Mouse (Mus musculus) cerebellum, adult 2 months (tissue): ENCODE results near the gene Ntm. TPM values are rescaled to one million over a fixed set of nuclear protein-coding genes. Genes with fewer than 3 reads are reported as not detected.
A peak's percentile ranks its signal among the peaks of the same experiment; 100 is the strongest.

Source experiments
- DNase-seq, 2 experiments: peaks; one replicate each; pipeline ENCODE4 v3.0.0; 2021
- H3K27ac ChIP-seq: fragments of 200-500 bp; 2 replicates; pipeline ENCODE4 v1.5.1; 2012; ENCODE audit warnings: low read length, control low read depth, inconsistent platforms; ENCODE audit not compliant: insufficient read depth
- H3K27me3 ChIP-seq: fragments of 200-500 bp; 2 replicates; pipeline ENCODE4 v1.6.1; 2012; ENCODE audit warnings: inconsistent platforms, mild to moderate bottlenecking, low read length, moderate library complexity; ENCODE audit not compliant: control insufficient read depth, insufficient read depth
- H3K4me1 ChIP-seq: fragments of 200-500 bp; 2 replicates; pipeline ENCODE4 v1.6.1; 2011; ENCODE audit warnings: low read length; ENCODE audit not compliant: control insufficient read depth, insufficient read depth
- H3K4me3 ChIP-seq: fragments of 200-500 bp; replicated peaks from 2 replicates; pipeline ENCODE3; 2011; ENCODE audit warnings: mild to moderate bottlenecking, low read depth, low read length, control low read depth; ENCODE audit not compliant: insufficient read depth
- CTCF ChIP-seq: fragments of 200-500 bp; IDR thresholded peaks from 2 replicates; pipeline ENCODE4 v1.5.1; 2011; ENCODE audit warnings: low read depth, mild to moderate bottlenecking, control low read depth, low read length, moderate library complexity, borderline replicate concordance; ENCODE audit not compliant: insufficient read depth
- POLR2A ChIP-seq: fragments of 200-500 bp; IDR thresholded peaks from 2 replicates; pipeline ENCODE4 v1.6.1; 2011; ENCODE audit warnings: low read length, control low read depth, borderline replicate concordance; ENCODE audit not compliant: insufficient read depth
- WGBS: fragments of 180-500 bp; shearing (Covaris S2); methylation state at CpG from one replicate; pipeline ENCODE4 v1.1.7; 2018; 5-methylcytosine and 5-hydroxymethylcytosine counted together
- polyA plus RNA-seq: library from polyadenylated mRNA; depleted of rRNA; stranded (reverse); fragments of >200 nt; gene quantifications from 2 replicates; pipeline ENCODE4 v1.2.3, GENCODE M21; 2012

The Ntm gene
- polyA plus RNA-seq, 1 experiment: 193 TPM

DNA sequence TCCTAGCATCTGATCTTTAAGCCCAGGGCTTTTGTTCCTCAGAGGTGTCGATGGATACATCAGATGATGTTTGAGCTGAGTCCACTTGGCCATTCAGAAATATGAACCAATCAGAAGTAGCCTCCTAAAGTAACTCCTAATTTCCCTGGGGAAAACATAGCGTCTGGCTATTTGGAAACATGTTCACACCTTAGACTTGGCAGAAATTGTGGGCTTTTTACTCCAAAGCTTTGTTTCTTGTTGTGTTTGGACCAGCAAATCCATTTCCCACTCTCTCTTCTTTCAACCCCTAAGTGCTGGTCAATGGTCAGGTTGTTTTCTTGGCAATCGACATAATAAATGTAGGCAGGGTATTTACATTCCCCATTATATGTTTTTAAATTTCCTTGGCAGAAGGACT is 230.0 kb downstream of the Ntm start:
- TF ChIP-seq CTCF: no peak
- no peak for TF ChIP-seq POLR2A
- no peaks in the 10 kb centered on the region; the same call in 1 of the 2 replicates for H3K27me3 ChIP-seq
- H3K27ac ChIP-seq: no peak overlapping the region
- no peak overlapping the region for H3K4me3 ChIP-seq
- DNase-seq: no peak
- H3K4me1 ChIP-seq: no peaks in the 10 kb centered on the region
- WGBS: 80% methylated on average over 3 of the region's 3 CpGs

DNA sequence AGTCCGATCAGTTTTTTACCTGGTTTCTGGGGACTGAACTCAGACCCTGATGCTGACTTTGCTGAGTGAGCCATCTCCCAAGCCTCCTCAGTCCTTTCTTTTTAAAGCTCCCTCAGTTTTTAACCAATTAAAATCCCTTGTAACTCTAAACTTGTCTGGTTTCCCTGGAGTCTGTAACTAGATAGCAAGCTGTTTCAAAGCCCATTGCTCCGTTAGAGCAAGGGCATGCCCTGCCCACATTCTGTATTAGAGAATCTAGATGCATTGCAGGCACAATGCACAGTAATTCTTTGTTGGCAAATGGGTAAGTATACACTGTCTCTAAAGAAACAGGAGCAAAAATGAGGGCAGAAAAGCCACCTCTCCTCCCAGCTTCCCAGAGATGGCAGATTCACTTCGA is 231.3 kb downstream of the Ntm start:
- H3K4me3 ChIP-seq: no peak overlapping the region
- WGBS: 77% methylated on average over 3 of the region's 3 CpGs
- no peaks in the 10 kb centered on the region for H3K4me1 ChIP-seq
- DNase-seq: no peak
- no peak overlapping the region for H3K27ac ChIP-seq
- TF ChIP-seq CTCF: no peak
- no peak for TF ChIP-seq POLR2A
- no peaks in the 10 kb centered on the region; the same call in 1 of the 2 replicates for H3K27me3 ChIP-seq

DNA sequence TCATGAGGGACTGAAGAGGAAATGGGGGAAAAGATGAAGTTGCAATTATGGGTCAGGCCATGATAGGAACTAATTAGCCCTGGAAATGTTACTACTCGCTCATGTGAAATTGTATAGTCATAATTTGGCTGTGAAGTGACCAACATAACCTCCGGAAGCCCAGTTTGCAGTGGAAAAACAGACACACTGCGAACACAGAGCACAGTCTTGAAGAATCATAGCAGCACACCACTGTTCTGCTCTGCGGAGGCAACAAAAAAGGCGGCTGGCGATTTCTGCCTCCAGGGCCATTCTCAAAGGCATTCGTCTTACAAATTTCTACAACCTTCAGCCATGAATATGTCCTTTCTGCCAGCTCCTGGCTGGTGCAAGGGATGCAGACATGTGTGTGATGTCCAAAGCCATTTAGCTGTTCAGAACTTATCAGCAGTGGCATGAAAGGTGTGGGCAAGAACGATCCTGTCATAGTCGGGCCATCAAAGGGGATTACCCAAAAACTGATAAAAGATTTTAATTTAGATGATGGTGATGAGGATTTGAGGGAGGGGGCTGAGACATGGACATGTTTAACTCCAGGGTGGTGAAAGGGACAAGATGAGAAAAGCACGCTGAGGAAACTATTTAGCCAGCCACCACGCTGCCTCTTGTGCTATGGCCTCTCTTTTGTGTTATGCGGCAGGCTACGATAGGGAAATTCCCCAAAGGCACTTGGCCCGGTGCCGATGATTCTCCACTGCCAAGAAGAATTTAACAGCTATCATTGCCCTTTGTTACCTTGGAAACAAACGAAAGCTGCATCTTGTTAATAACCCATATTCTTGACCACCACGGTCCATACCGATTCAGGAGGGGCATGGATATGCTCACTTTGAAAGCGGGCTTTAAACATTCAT is 235.2 kb downstream of the Ntm start:
- no peak for TF ChIP-seq POLR2A
- no peak for TF ChIP-seq CTCF
- Histone ChIP-seq H3K4me1 (no peaks in the 10 kb centered on the region), H3K27ac (no peak overlapping the region), H3K4me3 (no peak overlapping the region), H3K27me3 (no peaks in the 10 kb centered on the region; the same call in 1 of the 2 replicates)
- DNase-seq: peak in 1 of 2 experiments; percentile 11
- WGBS: 41% methylated on average over 19 of the region's 19 CpGs

DNA sequence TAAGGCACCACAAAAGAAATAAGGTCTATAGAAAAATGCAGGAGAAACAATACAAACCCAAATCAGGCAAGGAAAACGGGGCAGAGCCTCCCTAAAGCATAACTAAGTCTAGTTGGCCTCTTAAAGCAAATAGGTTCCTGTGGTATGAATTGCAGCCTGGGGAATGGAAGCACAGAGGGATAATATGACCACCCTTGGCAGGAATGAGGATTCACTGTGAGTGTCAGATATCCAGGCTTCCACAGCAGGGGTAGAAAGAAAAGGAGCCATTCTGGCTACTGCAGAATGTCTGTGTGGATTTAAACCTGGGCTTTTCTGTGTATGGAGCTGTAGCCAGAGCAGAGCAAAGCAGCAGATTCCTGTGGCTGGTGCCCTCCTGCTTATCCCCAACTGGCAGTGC is 241.5 kb downstream of the Ntm start:
- no peak overlapping the region for H3K4me3 ChIP-seq
- H3K4me1 ChIP-seq: no peaks in the 10 kb centered on the region
- H3K27ac ChIP-seq: no peak overlapping the region
- no peak for DNase-seq
- no peaks in the 10 kb centered on the region for H3K27me3 ChIP-seq
- TF ChIP-seq POLR2A: no peak
- TF ChIP-seq CTCF: no peak
- WGBS: 71% methylated on average over 1 of the region's 1 CpGs

DNA sequence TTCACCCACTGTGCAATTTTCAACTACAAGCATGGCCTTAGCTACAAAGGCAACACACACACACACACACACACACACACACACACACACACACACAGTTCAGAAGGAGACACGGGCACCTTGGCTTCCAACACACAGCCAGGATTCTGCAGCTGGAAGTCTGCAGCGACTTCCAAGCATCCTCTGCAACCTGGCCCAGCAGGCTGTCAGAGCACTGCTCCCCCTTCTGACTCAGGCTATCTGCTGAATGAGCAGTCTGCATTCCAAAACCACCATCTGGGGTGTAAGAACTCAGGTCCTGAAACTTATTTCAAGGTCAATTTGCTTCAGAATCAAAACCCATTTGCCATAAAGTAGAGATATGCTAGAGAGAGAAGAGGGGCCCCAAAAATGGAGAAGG is 246.1 kb downstream of the Ntm start:
- 42% methylated on average over 2 of the region's 2 CpGs for WGBS

DNA sequence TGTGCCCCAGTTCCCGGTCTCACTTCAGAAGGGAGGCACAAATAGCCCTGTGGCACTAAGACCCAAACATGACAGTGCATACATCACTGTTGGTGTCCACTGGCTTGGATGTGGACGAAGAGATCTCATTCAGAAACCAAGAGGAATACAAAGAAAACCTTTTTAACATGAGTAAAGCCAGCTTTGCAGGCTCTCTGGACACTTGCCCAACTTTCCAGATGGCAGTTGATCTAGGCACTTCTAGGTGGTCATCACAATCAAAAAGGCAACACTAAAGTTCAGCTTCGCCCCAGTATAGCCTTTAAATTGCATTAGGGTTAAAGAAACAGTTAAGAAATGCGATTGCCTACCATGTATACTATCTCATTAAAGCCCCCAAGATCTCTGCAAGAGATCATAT is 264.7 kb downstream of the Ntm start:
- no peak overlapping the region for H3K27ac ChIP-seq
- no peaks in the 10 kb centered on the region for H3K27me3 ChIP-seq
- no peak overlapping the region for H3K4me3 ChIP-seq
- WGBS: 49% methylated on average over 4 of the region's 4 CpGs
- peak; percentile 51 to 65 for DNase-seq
- no peak for TF ChIP-seq POLR2A
- no peak for TF ChIP-seq CTCF
- H3K4me1 ChIP-seq: no peaks in the 10 kb centered on the region; the same call in 1 of the 2 replicates

More for the DNA sequence above, 246.1 kb downstream of the Ntm start:
- Histone ChIP-seq H3K27ac (no peak overlapping the region), H3K4me3 (no peak overlapping the region), H3K27me3 (no peaks in the 10 kb centered on the region), H3K4me1 (no peaks in the 10 kb centered on the region)
- no peak for DNase-seq
- TF ChIP-seq POLR2A (no peak), CTCF (no peak)

DNA sequence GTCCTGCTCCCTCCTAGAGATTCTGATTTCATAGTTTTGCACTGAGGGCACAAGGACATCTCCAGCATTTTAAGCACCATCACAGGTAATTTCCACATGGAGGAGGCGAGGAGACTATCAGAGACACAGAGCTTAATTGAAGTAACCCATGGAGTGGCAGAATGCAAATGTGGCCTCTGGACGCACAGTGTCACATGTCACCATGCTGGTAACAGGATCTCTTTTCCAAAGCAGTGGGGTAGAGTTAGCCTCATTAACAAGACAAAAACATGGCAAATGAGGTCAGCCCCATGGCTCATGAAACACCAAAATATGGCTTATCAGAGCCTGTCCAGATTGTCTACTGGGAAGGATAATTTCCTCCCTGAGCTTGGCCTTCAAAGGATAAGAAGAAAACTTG is 268.8 kb downstream of the Ntm start:
- no peak for TF ChIP-seq POLR2A
- TF ChIP-seq CTCF: no peak
- Histone ChIP-seq H3K4me3 (no peak overlapping the region), H3K27ac (no peak overlapping the region), H3K4me1 (no peaks in the 10 kb centered on the region; the same call in 1 of the 2 replicates), H3K27me3 (no peaks in the 10 kb centered on the region; the same call in 1 of the 2 replicates)
- DNase-seq: no peak
- 77% methylated on average over 2 of the region's 2 CpGs for WGBS
